Mouse (Mus musculus) forebrain, postnatal 0 days (tissue): ENCODE results near the gene Cdca4. TPM values are rescaled to one million over a fixed set of nuclear protein-coding genes. Genes with fewer than 3 reads are reported as not detected.
"Not testable (repeated sequence)": the region's sequence is repeated elsewhere in the genome, so short reads cannot be mapped to it uniquely, and the experiment has no call there.

Source experiments
- ATAC-seq: fragments of 200-750 bp; cut with Nextera tagmentation; 2 replicates; pipeline ENCODE4 v1.8.0; 2017; ENCODE audit warnings: mild to moderate bottlenecking, moderate library complexity
- DNase-seq: peaks from one replicate; pipeline ENCODE4 v3.0.0-alpha.2; 2015
- H3K27ac ChIP-seq: fragments of 300-500 bp; sonication (generic); 2 replicates; pipeline ENCODE4 v1.5.1; 2014; ENCODE audit warnings: low read depth, mild to moderate bottlenecking, antibody characterized with exemption, low read length, moderate library complexity, mixed read lengths
- H3K27me3 ChIP-seq: fragments of 300-500 bp; sonication (generic); 2 replicates; pipeline ENCODE4 v1.6.1; 2014; ENCODE audit warnings: mild to moderate bottlenecking, low read length, mixed read lengths; ENCODE audit not compliant: insufficient read depth
- H3K36me3 ChIP-seq: fragments of 300-500 bp; sonication (generic); 2 replicates; pipeline ENCODE4 v1.6.1; 2014; ENCODE audit warnings: mild to moderate bottlenecking, moderate library complexity; ENCODE audit not compliant: insufficient read depth
- H3K4me1 ChIP-seq: fragments of 300-500 bp; sonication (generic); 2 replicates; pipeline ENCODE4 v1.6.1; 2014; ENCODE audit warnings: antibody characterized with exemption; ENCODE audit not compliant: insufficient read depth
- H3K4me2 ChIP-seq: fragments of 300-500 bp; sonication (generic); 2 replicates; pipeline ENCODE4 v1.6.1; 2014; ENCODE audit warnings: low read depth, mild to moderate bottlenecking, moderate library complexity
- H3K4me3 ChIP-seq: fragments of 300-500 bp; sonication (generic); 2 replicates; pipeline ENCODE4 v1.5.1; 2014; ENCODE audit warnings: low read depth, low read length, mixed read lengths
- H3K9ac ChIP-seq: fragments of 300-500 bp; sonication (generic); 2 replicates; pipeline ENCODE4 v1.6.1; 2014; ENCODE audit warnings: mild to moderate bottlenecking
- H3K9me3 ChIP-seq: fragments of 300-500 bp; sonication (generic); 2 replicates; pipeline ENCODE4 v1.6.1; 2016; ENCODE audit warnings: low read length
- CTCF ChIP-seq: sonication (generic); IDR thresholded peaks from 2 replicates; pipeline ENCODE4 v1.5.1; 2016; ENCODE audit warnings: antibody characterized with exemption, control low read depth, low read depth
- WGBS: fragments of 180-500 bp; shearing (Covaris S2); extraction: QIAGEN DNeasy Blood & Tissue Kit; methylation state at CpG from one replicate; pipeline ENCODE4 v1.1.7; 2014; 5-methylcytosine and 5-hydroxymethylcytosine counted together
- polyA plus RNA-seq: library from polyadenylated mRNA; unstranded; fragments of >200 nt; fragmentation: Nextera tagmentation; extraction: Ambion mirVana; gene quantifications from 2 replicates; pipeline ENCODE4 v1.2.1, GENCODE M21; 2015
- total RNA-seq: library from RNA; depleted of rRNA; stranded (reverse); fragments of >200 nt; gene quantifications from 2 replicates; pipeline ENCODE4 v1.2.3, GENCODE M21; 2014

The Cdca4 gene
- total and polyA plus RNA-seq, 2 experiments from 2014 or later: 29.7 to 31.3 TPM

- Histone ChIP-seq H3K36me3 (no peaks in the 10 kb centered on the region), H3K4me2 (no peak overlapping the region), H3K4me3 (no peak overlapping the region), H3K9me3 (no peaks in the 10 kb centered on the region), H3K9ac (no peak overlapping the region), H3K4me1 (no peaks in the 10 kb centered on the region), H3K27ac (no peak overlapping the region), H3K27me3 (no peaks in the 10 kb centered on the region)
- DNase-seq: no peak
- TF ChIP-seq CTCF: peak; percentile 19
- ATAC-seq: no peak
- WGBS: 83% methylated on average over 11 of the region's 11 CpGs
These were observed 20.2 kb upstream of the Cdca4 start for GRCm38 (mm10) chr12:112849235-112850022.

- no peak overlapping the region for H3K4me2 ChIP-seq
- no peak for TF ChIP-seq CTCF
- H3K9me3 ChIP-seq: no peaks in the 10 kb centered on the region
- H3K36me3 ChIP-seq: no peaks in the 10 kb centered on the region
- no peak for ATAC-seq
- no peak overlapping the region for H3K4me3 ChIP-seq
- H3K27ac ChIP-seq: no peak overlapping the region
- H3K27me3 ChIP-seq: no peaks in the 10 kb centered on the region
- no peaks in the 10 kb centered on the region for H3K4me1 ChIP-seq
- WGBS: 95% methylated on average over 2 of the region's 2 CpGs
- no peak for DNase-seq
- H3K9ac ChIP-seq: no peak overlapping the region
These were observed 18.7 kb upstream of the Cdca4 start for GRCm38 (mm10) chr12:112847880-112848279.

GRCm38 (mm10) chr12:112843803-112844202 is 14.6 kb upstream of the Cdca4 start:
- peak; percentile 74 for ATAC-seq
- no peak overlapping the region for H3K4me3 ChIP-seq
- H3K9ac ChIP-seq: no peak overlapping the region
- H3K36me3 ChIP-seq: no peaks in the 10 kb centered on the region
- no peaks in the 10 kb centered on the region for H3K4me1 ChIP-seq
- WGBS: 23% methylated on average over 3 of the region's 3 CpGs
- H3K27ac ChIP-seq: no peak overlapping the region
- peak; percentile 93 for TF ChIP-seq CTCF
- H3K9me3 ChIP-seq: no peaks in the 10 kb centered on the region
- no peaks in the 10 kb centered on the region for H3K27me3 ChIP-seq
- DNase-seq: peak; percentile 80
- no peak overlapping the region for H3K4me2 ChIP-seq

GRCm38 (mm10) chr12:112842128-112842527 is 12.9 kb upstream of the Cdca4 start:
- not testable (repeated sequence) for H3K4me1 ChIP-seq, ATAC-seq
- WGBS: 77% methylated on average over 2 of the region's 2 CpGs

GRCm38 (mm10) chr12:112841338-112841892 is 12.2 kb upstream of the Cdca4 start:
- H3K4me1 ChIP-seq, DNase-seq, H3K9me3 ChIP-seq, H3K9ac ChIP-seq, H3K36me3 ChIP-seq, H3K4me3 ChIP-seq, H3K27me3 ChIP-seq, H3K4me2 ChIP-seq, ATAC-seq, H3K27ac ChIP-seq: not testable (repeated sequence)
- 66% methylated on average over 4 of the region's 4 CpGs for WGBS

More at GRCm38 (mm10) chr12:112842128-112842527, 12.9 kb upstream of the Cdca4 start:
- not testable (repeated sequence) for H3K4me2 ChIP-seq, H3K9me3 ChIP-seq, H3K36me3 ChIP-seq, H3K27ac ChIP-seq, H3K9ac ChIP-seq, H3K4me3 ChIP-seq, DNase-seq, H3K27me3 ChIP-seq

GRCm38 (mm10) chr12:112840209-112841086 is 11.2 kb upstream of the Cdca4 start:
- H3K9me3 ChIP-seq: no peaks in the 10 kb centered on the region
- 82% methylated on average over 25 of the region's 25 CpGs for WGBS
- no peaks in the 10 kb centered on the region for H3K4me1 ChIP-seq
- no peak for DNase-seq
- no peak overlapping the region for H3K27ac ChIP-seq
- no peak for ATAC-seq
- TF ChIP-seq CTCF: no peak
- H3K4me3 ChIP-seq: no peak overlapping the region
- no peaks in the 10 kb centered on the region for H3K27me3 ChIP-seq
- H3K9ac ChIP-seq: no peak overlapping the region
- no peaks in the 10 kb centered on the region for H3K36me3 ChIP-seq
- no peak overlapping the region for H3K4me2 ChIP-seq

GRCm38 (mm10) chr12:112835046-112835445 is 5.8 kb upstream of the Cdca4 start:
- Histone ChIP-seq H3K4me1 (no peaks in the 10 kb centered on the region), H3K27me3 (no peaks in the 10 kb centered on the region), H3K36me3 (no peaks in the 10 kb centered on the region), H3K4me3 (no peak overlapping the region), H3K4me2 (no peak overlapping the region), H3K9ac (no peak overlapping the region), H3K27ac (no peak overlapping the region), H3K9me3 (no peaks in the 10 kb centered on the region)
- WGBS: 68% methylated on average over 2 of the region's 2 CpGs
- DNase-seq: no peak
- no peak for ATAC-seq
- no peak for TF ChIP-seq CTCF
